Mouse (Mus musculus): Measurements from ENCODE around the gene Slc16a9.
"Not testable (repeated sequence)": the region's sequence is repeated elsewhere in the genome, so short reads cannot be mapped to it uniquely, and the experiment has no call there.

Slc16a9 gene

GRCm38 (mm10) chr10:70244921-70245558, at the start of gene Slc16a9:
Slc16a9 (plus strand) TSS chr10:70245100.
- DNase-seq (ENCODE audit: low spot score), result no peak

- DNase-seq (ENCODE audit: low spot score), result no peak
Observed at GRCm38 (mm10) chr10:70195279-70195678, 49.6 kb upstream of the Slc16a9 start.

GRCm38 (mm10) chr10:70195786-70196185, 49.1 kb upstream of the Slc16a9 start:
- DNase-seq (ENCODE audit: low spot score), result no peak

GRCm38 (mm10) chr10:70196666-70197065, 48.2 kb upstream of the Slc16a9 start:
- DNase-seq (ENCODE audit: low spot score), result no peak

GRCm38 (mm10) chr10:70197601-70198000, 47.3 kb upstream of the Slc16a9 start:
- no peak for DNase-seq (ENCODE audit: low spot score)

- DNase-seq (ENCODE audit: low spot score), result no peak
Observed at GRCm38 (mm10) chr10:70198012-70198411, 46.9 kb upstream of the Slc16a9 start.

GRCm38 (mm10) chr10:70198951-70199463, 45.9 kb upstream of the Slc16a9 start:
- DNase-seq (ENCODE audit: low spot score), result no peak

GRCm38 (mm10) chr10:70199466-70200210, 45.3 kb upstream of the Slc16a9 start:
- DNase-seq (ENCODE audit: low spot score), result no peak

GRCm38 (mm10) chr10:70200889-70201500, 43.9 kb upstream of the Slc16a9 start:
- no peak for DNase-seq (ENCODE audit: low spot score)

- no peak for DNase-seq (ENCODE audit: low spot score)
Observed at GRCm38 (mm10) chr10:70204505-70205399, 40.1 kb upstream of the Slc16a9 start, which contains the start of gene Mrln. Mrln (plus strand) TSS chr10:70204664.

- DNase-seq (ENCODE audit: low spot score), result no peak
Observed at GRCm38 (mm10) chr10:70211281-70211680, 33.6 kb upstream of the Slc16a9 start.

GRCm38 (mm10) chr10:70220971-70221370, 23.9 kb upstream of the Slc16a9 start:
- no peak for DNase-seq (ENCODE audit: low spot score)

GRCm38 (mm10) chr10:70222231-70222630, 22.7 kb upstream of the Slc16a9 start:
- not testable (repeated sequence) for DNase-seq (ENCODE audit: low spot score)

- DNase-seq (ENCODE audit: low spot score), result no peak
Observed at GRCm38 (mm10) chr10:70224571-70224970, 20.3 kb upstream of the Slc16a9 start.

- DNase-seq (ENCODE audit: low spot score), result no peak
Observed at GRCm38 (mm10) chr10:70225760-70226159, 19.1 kb upstream of the Slc16a9 start.

GRCm38 (mm10) chr10:70226608-70227007, 18.3 kb upstream of the Slc16a9 start:
- DNase-seq (ENCODE audit: low spot score), result no peak

- no peak for DNase-seq (ENCODE audit: low spot score)
Observed at GRCm38 (mm10) chr10:70230352-70230751, 14.5 kb upstream of the Slc16a9 start.

GRCm38 (mm10) chr10:70237936-70238335, 7.0 kb upstream of the Slc16a9 start:
- no peak for DNase-seq (ENCODE audit: low spot score)

- no peak for DNase-seq (ENCODE audit: low spot score)
Observed at GRCm38 (mm10) chr10:70242751-70243444, 2.0 kb upstream of the Slc16a9 start.

- DNase-seq (ENCODE audit: low spot score), result no peak
Observed at GRCm38 (mm10) chr10:70245559-70245945, 652 bp downstream of the Slc16a9 start.

- DNase-seq (ENCODE audit: low spot score), result no peak
Observed at GRCm38 (mm10) chr10:70246076-70246475, 1.2 kb downstream of the Slc16a9 start.
